Mouse (Mus musculus): ENCODE measurements around the gene Dynlt1b. TPM values are rescaled to one million over a fixed set of nuclear protein-coding genes. Genes with fewer than 3 reads are reported as not detected.
A peak's percentile ranks its signal among the peaks of the same experiment; 100 is the strongest.
"Not testable (repeated sequence)": the region's sequence is repeated elsewhere in the genome, so short reads cannot be mapped to it uniquely, and the experiment has no call there.

The Dynlt1b gene
- polyA plus RNA-seq, 1 experiment from 2014 or later, result 506 TPM

GRCm38 (mm10) chr17:6470671-6471070 lies 40.8 kb downstream of the Dynlt1b start:
- 96% methylated on average over 5 of the region's 7 CpGs for WGBS
- H3K9ac ChIP-seq (ENCODE audit: low read depth, low read length); H3K9me3 ChIP-seq (ENCODE audit: control insufficient read depth, low read length); H3K27ac ChIP-seq (ENCODE audit: low read depth, low read length); H3K4me1 ChIP-seq (ENCODE audit: control insufficient read depth, insufficient read depth, low read length); H3K4me3 ChIP-seq (ENCODE audit: low read length); ATAC-seq (ENCODE audit: low FRiP score, low TSS enrichment); H3K4me2 ChIP-seq (replicated peaks; ENCODE audit: low read depth, low read length); H3K27me3 ChIP-seq (ENCODE audit: control insufficient read depth, insufficient read depth, low read length); H3K36me3 ChIP-seq (ENCODE audit: control insufficient read depth, insufficient read depth, low read length): not testable (repeated sequence)

GRCm38 (mm10) chr17:6475270-6475669 lies 45.4 kb downstream of the Dynlt1b start:
- 92% methylated on average over 6 of the region's 6 CpGs for WGBS
- H3K4me3 ChIP-seq (ENCODE audit: low read length); H3K4me1 ChIP-seq (ENCODE audit: control insufficient read depth, insufficient read depth, low read length); H3K9ac ChIP-seq (ENCODE audit: low read depth, low read length); H3K27me3 ChIP-seq (ENCODE audit: control insufficient read depth, insufficient read depth, low read length); ATAC-seq (ENCODE audit: low FRiP score, low TSS enrichment); H3K27ac ChIP-seq (ENCODE audit: low read depth, low read length); H3K4me2 ChIP-seq (replicated peaks; ENCODE audit: low read depth, low read length); H3K9me3 ChIP-seq (ENCODE audit: control insufficient read depth, low read length); H3K36me3 ChIP-seq (ENCODE audit: control insufficient read depth, insufficient read depth, low read length): not testable (repeated sequence)

GRCm38 (mm10) chr17:6475913-6476312 lies 46.0 kb downstream of the Dynlt1b start:
- not testable (repeated sequence) for ATAC-seq (ENCODE audit: low FRiP score, low TSS enrichment); H3K4me1 ChIP-seq (ENCODE audit: control insufficient read depth, insufficient read depth, low read length); H3K9me3 ChIP-seq (ENCODE audit: control insufficient read depth, low read length); H3K27me3 ChIP-seq (ENCODE audit: control insufficient read depth, insufficient read depth, low read length); H3K27ac ChIP-seq (ENCODE audit: low read depth, low read length); H3K36me3 ChIP-seq (ENCODE audit: control insufficient read depth, insufficient read depth, low read length)
- Histone ChIP-seq H3K4me2 (replicated peaks; ENCODE audit: low read depth, low read length) (peak overlapping the region; percentile 84), H3K9ac (ENCODE audit: low read depth, low read length) (peak overlapping the region; percentile 84; the same call in 1 of the 2 replicates), H3K4me3 (ENCODE audit: low read length) (peak overlapping the region; percentile 69; the same call in 1 of the 2 replicates)
- WGBS, result 44% methylated on average over 6 of the region's 7 CpGs

GRCm38 (mm10) chr17:6476495-6476947 lies 46.6 kb downstream of the Dynlt1b start:
- Histone ChIP-seq H3K9ac (ENCODE audit: low read depth, low read length) (peak overlapping the region; percentile 84), H3K27ac (ENCODE audit: low read depth, low read length) (peak overlapping the region; percentile 47; the same call in 1 of the 2 replicates), H3K4me3 (ENCODE audit: low read length) (peak overlapping the region; percentile 69), H3K4me2 (replicated peaks; ENCODE audit: low read depth, low read length) (peak overlapping the region; percentile 84)
- under 1% methylated on average over 45 of the region's 45 CpGs for WGBS
- H3K4me1 ChIP-seq (ENCODE audit: control insufficient read depth, insufficient read depth, low read length); H3K36me3 ChIP-seq (ENCODE audit: control insufficient read depth, insufficient read depth, low read length); H3K27me3 ChIP-seq (ENCODE audit: control insufficient read depth, insufficient read depth, low read length); H3K9me3 ChIP-seq (ENCODE audit: control insufficient read depth, low read length): not testable (repeated sequence)
- ATAC-seq (ENCODE audit: low FRiP score, low TSS enrichment), result peak; percentile 74

GRCm38 (mm10) chr17:6477026-6477425 lies 47.1 kb downstream of the Dynlt1b start:
- peak overlapping the region; percentile 47; the same call in 1 of the 2 replicates for H3K27ac ChIP-seq (ENCODE audit: low read depth, low read length)
- not testable (repeated sequence) for H3K36me3 ChIP-seq (ENCODE audit: control insufficient read depth, insufficient read depth, low read length); H3K27me3 ChIP-seq (ENCODE audit: control insufficient read depth, insufficient read depth, low read length); H3K4me1 ChIP-seq (ENCODE audit: control insufficient read depth, insufficient read depth, low read length); H3K9me3 ChIP-seq (ENCODE audit: control insufficient read depth, low read length)
- peak overlapping the region; percentile 69 for H3K4me3 ChIP-seq (ENCODE audit: low read length)
- peak overlapping the region; percentile 84 for H3K9ac ChIP-seq (ENCODE audit: low read depth, low read length)
- peak overlapping the region; percentile 84 for H3K4me2 ChIP-seq (replicated peaks; ENCODE audit: low read depth, low read length)
- peak; percentile 84 for ATAC-seq (ENCODE audit: low FRiP score, low TSS enrichment)
- under 1% methylated on average over 32 of the region's 42 CpGs for WGBS

GRCm38 (mm10) chr17:6480855-6481589 lies 51.1 kb downstream of the Dynlt1b start:
- H3K27ac ChIP-seq (ENCODE audit: low read depth, low read length); H3K4me2 ChIP-seq (replicated peaks; ENCODE audit: low read depth, low read length); H3K9me3 ChIP-seq (ENCODE audit: control insufficient read depth, low read length); H3K4me1 ChIP-seq (ENCODE audit: control insufficient read depth, insufficient read depth, low read length); H3K9ac ChIP-seq (ENCODE audit: low read depth, low read length); H3K36me3 ChIP-seq (ENCODE audit: control insufficient read depth, insufficient read depth, low read length); H3K4me3 ChIP-seq (ENCODE audit: low read length); H3K27me3 ChIP-seq (ENCODE audit: control insufficient read depth, insufficient read depth, low read length); ATAC-seq (ENCODE audit: low FRiP score, low TSS enrichment): not testable (repeated sequence)
- WGBS, result 31% methylated on average over 4 of the region's 7 CpGs

GRCm38 (mm10) chr17:6481590-6481963 lies 51.7 kb downstream of the Dynlt1b start:
- H3K9me3 ChIP-seq (ENCODE audit: control insufficient read depth, low read length); ATAC-seq (ENCODE audit: low FRiP score, low TSS enrichment); H3K27me3 ChIP-seq (ENCODE audit: control insufficient read depth, insufficient read depth, low read length); H3K4me3 ChIP-seq (ENCODE audit: low read length); H3K36me3 ChIP-seq (ENCODE audit: control insufficient read depth, insufficient read depth, low read length); H3K4me2 ChIP-seq (replicated peaks; ENCODE audit: low read depth, low read length); H3K9ac ChIP-seq (ENCODE audit: low read depth, low read length); H3K4me1 ChIP-seq (ENCODE audit: control insufficient read depth, insufficient read depth, low read length); H3K27ac ChIP-seq (ENCODE audit: low read depth, low read length): not testable (repeated sequence)
- WGBS, result 85% methylated on average over 12 of the region's 12 CpGs

GRCm38 (mm10) chr17:6482248-6482647 lies 52.3 kb downstream of the Dynlt1b start:
- not testable (repeated sequence) for ATAC-seq (ENCODE audit: low FRiP score, low TSS enrichment); H3K27me3 ChIP-seq (ENCODE audit: control insufficient read depth, insufficient read depth, low read length); H3K4me2 ChIP-seq (replicated peaks; ENCODE audit: low read depth, low read length); H3K4me3 ChIP-seq (ENCODE audit: low read length); H3K9me3 ChIP-seq (ENCODE audit: control insufficient read depth, low read length); H3K9ac ChIP-seq (ENCODE audit: low read depth, low read length); H3K4me1 ChIP-seq (ENCODE audit: control insufficient read depth, insufficient read depth, low read length); H3K36me3 ChIP-seq (ENCODE audit: control insufficient read depth, insufficient read depth, low read length); H3K27ac ChIP-seq (ENCODE audit: low read depth, low read length)
- 83% methylated on average over 7 of the region's 8 CpGs for WGBS

Measured in kidney, embryonic 14.5 days (tissue).